In the genomic region with DNA sequence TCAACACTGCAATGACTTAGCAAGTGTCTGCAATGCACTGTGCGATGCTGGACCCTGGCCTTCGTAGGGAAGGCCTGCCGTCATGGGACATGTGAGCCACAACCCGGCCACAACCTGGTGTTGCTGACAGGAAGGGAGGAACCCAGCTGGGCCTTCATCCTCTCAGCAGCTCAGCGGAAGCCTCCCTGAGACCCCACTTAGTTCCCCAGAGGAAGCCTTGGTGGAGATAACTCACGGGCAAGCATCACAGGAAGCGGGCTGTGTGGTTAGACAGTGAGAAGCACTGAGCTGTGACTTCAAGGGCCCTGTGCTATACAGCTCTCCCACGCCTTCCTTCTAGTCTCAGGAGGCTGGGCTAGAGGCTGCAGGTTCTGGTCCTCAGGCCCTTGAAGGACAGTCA, we compare ENCODE assay signal across 10 mouse cellular contexts. TPM values are rescaled to one million over a fixed set of nuclear protein-coding genes. Genes with fewer than 3 reads are reported as not detected.
DNase-seq lines count a peak whose midpoint lies in the region; ATAC-seq lines count a peak whose summit lies in the region.
"Had no signal": no experiment of that assay in that cellular context is flagged by ENCODE, and none has a peak within 500 bp of the region (broad histone marks: within the 10 kb centered on the region; RNA-seq: fewer than 3 reads in every experiment).

No protein-coding gene starts in this region.

- 43% methylated on average over 8 of the region's 8 CpGs for WGBS in heart, embryonic 16.5 days
- WGBS in heart, embryonic 10.5 days = 43% methylated on average over 8 of the region's 8 CpGs

- peaks cover 6% of the 10 kb centered on the region; the same call in 1 of the 2 replicates for H3K4me1 ChIP-seq in heart, embryonic 16.5 days (ENCODE audit: control insufficient read depth, insufficient read depth, low read length)
- peaks cover 28% of the 10 kb centered on the region for H3K4me1 ChIP-seq in heart, embryonic 10.5 days

- no peaks in the 10 kb centered on the region for H3K36me3 ChIP-seq in heart, embryonic 16.5 days (ENCODE audit: control insufficient read depth, insufficient read depth)
- H3K36me3 ChIP-seq in heart, embryonic 10.5 days = no peaks in the 10 kb centered on the region

- intact Hi-C loops in left cerebral cortex, postnatal 36 days (cut with DNase I) = no loop called here

- H3K4me2 ChIP-seq in heart, embryonic 16.5 days (ENCODE audit: low read depth, low read length) = no peak overlapping the region

- peak; percentile 69 for ATAC-seq in heart, embryonic 16.5 days (replicated peaks; ENCODE audit: extremely low read depth, insufficient read depth, low FRiP score)
- peak; percentile 90 for ATAC-seq in granulocyte monocyte progenitor cell, adult 5-6 weeks (replicated peaks; ENCODE audit: poor library complexity, severe bottlenecking)
- ATAC-seq: forebrain, postnatal 0 days had no signal

- H3K27me3 ChIP-seq in heart, embryonic 16.5 days (ENCODE audit: control insufficient read depth, insufficient read depth, low read length) = peaks cover 20% of the 10 kb centered on the region
- peaks cover 37% of the 10 kb centered on the region for H3K27me3 ChIP-seq in heart, embryonic 10.5 days (ENCODE audit: insufficient read depth, poor library complexity, severe bottlenecking)

- H3K9ac ChIP-seq in heart, embryonic 16.5 days (ENCODE audit: low read length) = no peak overlapping the region
- H3K9ac ChIP-seq: forebrain, postnatal 0 days had no signal

- H3K4me3 ChIP-seq in heart, embryonic 16.5 days (ENCODE audit: low read length) = no peak overlapping the region
- no peak overlapping the region for H3K4me3 ChIP-seq in heart, embryonic 10.5 days

- no peaks in the 10 kb centered on the region for H3K9me3 ChIP-seq in heart, embryonic 16.5 days (replicated peaks; ENCODE audit: control insufficient read depth, low read length)
- no peaks in the 10 kb centered on the region for H3K9me3 ChIP-seq in heart, embryonic 10.5 days

- no peak for DNase-seq in heart, embryonic 10.5 days (ENCODE audit: low spot score)
- peak; percentile 23 to 29 for DNase-seq in monocyte, adult 2 months (ENCODE audit: low read depth in 1 of 2, low spot score in 2 of 2)
- peak; percentile 94 for DNase-seq in thymus, postnatal 0 days (ENCODE audit: low spot score)
- DNase-seq in layer of hippocampus, postnatal 14 days (ENCODE audit: low spot score in 2 of 2) = no peak
- DNase-seq in left cerebral cortex, postnatal 36 days (ENCODE audit: low spot score in 2 of 2) = no peak
- no peak for DNase-seq in right cerebral cortex, postnatal 4 days
- DNase-seq: adrenal gland, postnatal 14 days; forebrain, postnatal 0 days had no signal

- no peak overlapping the region for H3K27ac ChIP-seq in heart, embryonic 16.5 days (ENCODE audit: low read length)
- H3K27ac ChIP-seq in heart, embryonic 10.5 days = no peak overlapping the region

RNA-seq across cellular contexts. Expression of a gene that starts 18.5 kb away (rescaled TPM):
- 3.3 and 3.5 TPM in 2 replicates for polyA plus RNA-seq in heart, embryonic 16.5 days (2015; fragmentation: Nextera tagmentation; extraction: Ambion mirVana)
- polyA plus RNA-seq in heart, embryonic 10.5 days (2016; fragmentation: Nextera tagmentation; extraction: Ambion mirVana) = 1.5 and 2.4 TPM in 2 replicates
- total RNA-seq in granulocyte monocyte progenitor cell, adult 5-6 weeks (2014; fragmentation: Nextera tagmentation) = 4.7 and 7.9 TPM in 2 replicates
- total RNA-seq in granulocyte monocyte progenitor cell, adult 5-6 weeks (2017) = 2.3 and 2.5 TPM in 2 replicates
- polyA plus RNA-seq in thymus, postnatal 0 days (2015; fragmentation: Nextera tagmentation; extraction: Ambion mirVana) = 6.2 and 13.1 TPM in 2 replicates
- total RNA-seq in layer of hippocampus, postnatal 14 days (2021) = 1 to 10 TPM; 1.7 to 1.9 TPM
- total RNA-seq in left cerebral cortex, postnatal 36 days (2021) = 1 to 10 TPM; 3.6 to 4.4 TPM

RNA-seq across cellular contexts. Expression of a gene that starts 22.9 kb away (rescaled TPM):
- 1.0 and 2.4 TPM in 2 replicates for polyA plus RNA-seq in heart, embryonic 16.5 days (2015; fragmentation: Nextera tagmentation; extraction: Ambion mirVana)
- polyA plus RNA-seq in heart, embryonic 10.5 days (2016; fragmentation: Nextera tagmentation; extraction: Ambion mirVana) = 0.18 and 0.20 TPM in 2 replicates
- total RNA-seq in granulocyte monocyte progenitor cell, adult 5-6 weeks (2014; fragmentation: Nextera tagmentation) = 25.4 and 27.4 TPM in 2 replicates
- total RNA-seq in granulocyte monocyte progenitor cell, adult 5-6 weeks (2017) = 32.5 and 44.6 TPM in 2 replicates
- polyA plus RNA-seq in thymus, postnatal 0 days (2015; fragmentation: Nextera tagmentation; extraction: Ambion mirVana) = 16.6 and 16.9 TPM in 2 replicates
- total RNA-seq in layer of hippocampus, postnatal 14 days (2021) = 1 to 10 TPM; 2.0 to 2.1 TPM
- 1 to 10 TPM; 3.7 to 7.7 TPM for total RNA-seq in left cerebral cortex, postnatal 36 days (2021)

RNA-seq across cellular contexts. Expression of a gene that starts 36.9 kb away (rescaled TPM):
- polyA plus RNA-seq in heart, embryonic 16.5 days (2015; fragmentation: Nextera tagmentation; extraction: Ambion mirVana) = 5.9 and 13.3 TPM in 2 replicates
- polyA plus RNA-seq in heart, embryonic 10.5 days (2016; fragmentation: Nextera tagmentation; extraction: Ambion mirVana) = 4.3 and 10.3 TPM in 2 replicates
- 114 TPM in 2 replicates for total RNA-seq in granulocyte monocyte progenitor cell, adult 5-6 weeks (2014; fragmentation: Nextera tagmentation)
- total RNA-seq in granulocyte monocyte progenitor cell, adult 5-6 weeks (2017) = 98.3 and 98.8 TPM in 2 replicates
- polyA plus RNA-seq in thymus, postnatal 0 days (2015; fragmentation: Nextera tagmentation; extraction: Ambion mirVana) = 33.1 and 45.9 TPM in 2 replicates
- total RNA-seq in layer of hippocampus, postnatal 14 days (2021) = 1 to 10 TPM; 4.6 to 5.0 TPM
- 1 to 10 TPM; 4.5 to 6.2 TPM for total RNA-seq in left cerebral cortex, postnatal 36 days (2021)

RNA-seq across cellular contexts. Expression of a gene that starts 55.3 kb away (rescaled TPM):
- 1.3 and 1.4 TPM in 2 replicates for polyA plus RNA-seq in heart, embryonic 16.5 days (2015; fragmentation: Nextera tagmentation; extraction: Ambion mirVana)
- 2.2 and 2.3 TPM in 2 replicates for polyA plus RNA-seq in heart, embryonic 10.5 days (2016; fragmentation: Nextera tagmentation; extraction: Ambion mirVana)
- total RNA-seq in granulocyte monocyte progenitor cell, adult 5-6 weeks (2014; fragmentation: Nextera tagmentation) = 11.3 and 23.0 TPM in 2 replicates
- total RNA-seq in granulocyte monocyte progenitor cell, adult 5-6 weeks (2017) = 26.9 and 34.5 TPM in 2 replicates
- 2.1 and 2.7 TPM in 2 replicates for polyA plus RNA-seq in thymus, postnatal 0 days (2015; fragmentation: Nextera tagmentation; extraction: Ambion mirVana)
- total RNA-seq in layer of hippocampus, postnatal 14 days (2021) = 10 to 100 TPM; 79.1 to 82.0 TPM
- total RNA-seq in left cerebral cortex, postnatal 36 days (2021) = 10 to 100 TPM; 66.2 to 80.7 TPM

Comparison
In these comparisons a context has a peak if more than half of its experiments do, and no peak if none do; other contexts are left out.
1. DNase-seq: peak in monocyte, adult 2 months (2 of 2) and thymus, postnatal 0 days (single experiment); none in heart, embryonic 10.5 days (single experiment), layer of hippocampus, postnatal 14 days (0 of 2), left cerebral cortex, postnatal 36 days (0 of 2) and right cerebral cortex, postnatal 4 days (single experiment).
2. RNA of a gene that starts 36.9 kb away (total RNA-seq): 98.3 to 114 TPM in granulocyte monocyte progenitor cell, adult 5-6 weeks; 4.5 to 6.2 TPM in left cerebral cortex, postnatal 36 days and 4.6 to 5.0 TPM in layer of hippocampus, postnatal 14 days; every median in the first group is over 10 times any median in the second.